Mouse (Mus musculus) lung, postnatal 10 days (tissue): ENCODE measurements around the gene Oas3.
A peak's percentile ranks its signal among the peaks of the same experiment; 100 is the strongest.

Source experiments
- DNase-seq: peaks from one replicate; pipeline ENCODE4 v3.0.0; 2021

The Oas3 gene

DNA sequence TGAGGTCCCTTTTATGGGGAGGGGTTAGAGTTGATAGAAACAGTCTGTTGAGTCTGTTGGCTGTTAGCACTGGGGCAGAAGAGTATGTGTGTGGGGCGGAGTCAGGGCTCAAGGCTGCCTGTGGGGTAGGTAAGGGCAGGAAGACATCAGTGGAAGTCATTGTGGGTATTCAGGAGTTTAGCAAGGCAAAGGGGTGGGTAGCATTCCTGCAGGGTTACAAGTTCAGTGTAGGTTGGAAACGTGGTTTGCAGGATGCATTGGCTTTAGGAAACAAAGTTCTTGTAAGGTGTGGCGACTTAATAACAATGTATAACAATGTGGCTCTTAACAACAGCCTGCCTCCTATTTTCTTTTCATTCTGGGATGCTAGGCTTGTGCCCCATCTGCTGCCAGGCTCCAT lies 26.3 kb downstream of the Oas3 start:
- no peak for DNase-seq

DNA sequence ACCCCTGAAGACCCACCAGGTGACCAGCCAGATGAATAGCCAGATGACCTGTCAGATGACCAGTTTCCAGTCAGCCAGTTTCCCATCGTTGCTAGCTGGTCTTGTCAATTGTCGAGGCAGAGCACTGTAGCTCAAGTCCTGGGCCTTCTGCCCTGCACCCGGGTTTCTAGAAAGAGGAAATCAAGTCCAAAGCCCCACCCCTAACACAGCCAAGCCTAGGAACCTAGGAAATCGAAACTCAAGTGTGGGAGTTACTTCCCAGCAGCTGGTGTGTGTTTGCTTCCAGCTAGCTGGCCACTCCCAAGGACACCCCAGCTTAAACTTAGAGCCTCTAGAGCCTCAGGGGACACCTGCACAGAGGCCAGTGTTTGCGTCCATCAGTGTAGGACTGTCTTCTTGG lies 27.8 kb downstream of the Oas3 start, which contains the start of gene Oas2:
Gene Oas2, minus strand, starts transcription at position 166 of the 400 bp plus-strand sequence.
- DNase-seq: no peak

DNA sequence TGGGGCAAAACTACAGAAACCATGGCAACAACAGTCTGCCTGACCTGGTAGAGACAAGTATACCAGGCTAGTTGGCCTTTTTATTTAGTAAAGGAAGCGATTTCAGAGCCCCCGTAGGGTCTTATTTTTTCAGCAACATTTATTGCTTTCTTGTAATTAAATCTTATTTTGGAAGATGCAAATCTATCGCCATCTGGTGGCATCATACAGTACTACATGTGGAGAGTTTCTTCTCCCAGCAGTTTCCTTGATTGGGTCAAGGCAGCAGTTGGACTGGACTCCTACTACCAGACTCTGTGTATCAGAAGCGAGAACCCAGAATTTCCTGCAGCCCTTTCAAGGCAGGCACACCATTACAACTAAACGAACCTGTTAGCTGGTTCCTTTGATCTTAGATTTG lies 31.0 kb downstream of the Oas3 start:
- peak; percentile 72 for DNase-seq

DNA sequence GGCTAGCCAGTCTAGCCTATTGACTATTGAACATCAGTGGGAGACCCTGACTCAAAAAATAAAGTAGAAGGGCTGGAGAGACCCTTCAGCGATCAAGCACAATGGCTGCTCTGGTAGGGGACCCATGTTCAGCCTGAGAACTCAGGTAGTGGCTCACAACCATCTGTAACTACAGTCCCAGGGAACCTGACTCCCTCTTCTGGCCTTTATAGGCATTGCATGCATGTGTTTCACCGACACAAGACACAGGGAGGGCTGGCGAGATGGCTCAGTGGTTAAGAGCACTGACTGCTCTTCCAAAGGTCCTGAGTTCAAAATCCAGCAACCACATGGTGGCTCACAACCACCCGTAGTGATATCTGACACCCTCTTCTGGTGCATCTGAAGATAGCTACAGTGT lies 35.3 kb downstream of the Oas3 start:
- DNase-seq: peak; percentile 43

DNA sequence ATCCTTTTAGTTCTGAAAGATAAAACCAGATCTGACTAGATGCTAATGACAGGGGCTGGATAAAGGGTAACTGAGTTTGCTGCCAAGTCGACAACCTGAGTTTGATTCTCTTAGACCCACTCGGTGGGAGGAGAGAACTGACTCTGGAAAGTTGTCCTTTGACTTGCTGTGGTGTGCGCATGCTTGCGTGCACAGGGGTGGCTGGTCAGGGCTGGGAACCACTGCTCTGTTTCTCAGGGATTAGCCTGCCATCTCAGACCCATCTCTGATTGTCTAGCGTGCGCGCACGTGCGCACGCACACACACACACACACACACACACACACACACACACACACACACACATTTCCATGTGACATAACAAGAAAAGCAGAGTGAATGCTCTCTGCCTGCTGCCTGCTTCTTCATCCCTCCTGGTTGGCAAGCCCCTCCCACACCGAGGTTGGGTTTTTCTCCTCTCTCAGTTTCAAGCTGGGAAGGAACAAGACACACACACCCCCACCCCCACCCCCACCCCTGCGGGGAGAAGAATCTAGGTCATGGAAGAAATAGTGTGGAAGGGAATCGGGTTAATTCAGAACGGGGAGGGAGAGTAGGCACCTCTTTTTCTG lies 43.0 kb downstream of the Oas3 start:
- no peak for DNase-seq

DNA sequence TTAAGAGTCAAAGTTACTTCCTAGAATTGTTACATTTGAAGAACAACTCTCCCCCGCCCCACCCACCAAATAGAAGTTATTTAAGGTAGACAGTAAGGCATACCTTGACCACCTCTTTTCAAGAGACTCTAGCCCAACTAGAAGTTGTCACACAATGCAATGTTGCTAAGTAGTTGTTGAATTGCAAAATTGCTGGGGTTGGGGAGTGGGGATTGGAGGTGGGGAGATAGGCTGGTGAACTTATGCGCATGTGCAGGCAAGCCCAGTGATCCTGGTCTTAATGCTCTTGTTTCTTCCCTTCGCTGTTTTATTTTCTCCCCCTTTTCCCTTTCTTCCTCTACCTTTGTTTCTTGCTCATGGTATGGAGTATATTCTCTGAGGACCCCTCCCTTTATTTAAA lies 43.8 kb downstream of the Oas3 start:
- DNase-seq: no peak

DNA sequence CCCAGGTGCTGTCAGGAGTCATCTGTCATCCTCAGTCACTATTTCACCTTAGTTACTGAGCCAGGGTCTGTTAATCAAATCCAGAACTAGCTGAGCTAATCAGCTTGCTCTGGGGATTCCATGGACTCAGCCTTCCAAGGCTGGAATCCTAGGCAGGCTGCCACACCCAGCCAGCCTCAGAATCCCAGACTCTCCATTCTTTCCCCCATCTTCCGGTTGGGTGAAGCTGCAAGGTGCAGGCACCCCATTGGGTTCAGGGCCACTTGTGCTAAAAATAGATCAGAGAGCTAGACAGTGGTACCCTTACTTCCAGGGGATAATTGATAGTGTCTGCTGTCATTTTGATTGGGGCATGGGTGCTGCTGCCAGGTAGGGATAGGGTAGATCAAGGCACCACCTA lies 44.7 kb downstream of the Oas3 start:
- DNase-seq: no peak

DNA sequence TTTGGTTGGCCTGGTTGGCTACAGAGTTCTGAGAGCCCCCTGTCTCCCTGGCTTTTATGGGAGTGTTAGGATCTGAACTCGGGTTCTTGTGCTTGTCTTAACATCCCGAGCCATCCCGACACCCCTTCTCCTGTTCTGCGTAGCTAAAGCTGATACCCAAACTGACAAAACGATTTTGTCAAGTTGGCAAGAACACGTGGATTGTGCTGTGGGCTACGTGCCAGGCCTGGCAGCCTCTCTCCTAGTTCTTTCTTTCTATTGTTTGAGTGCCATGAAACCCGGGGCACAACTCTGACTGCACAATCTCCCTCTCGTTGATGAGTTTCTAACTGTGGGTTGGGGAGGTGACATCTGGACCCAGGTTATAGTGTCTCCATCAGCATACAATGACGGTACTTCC lies 48.1 kb downstream of the Oas3 start:
- no peak for DNase-seq

DNA sequence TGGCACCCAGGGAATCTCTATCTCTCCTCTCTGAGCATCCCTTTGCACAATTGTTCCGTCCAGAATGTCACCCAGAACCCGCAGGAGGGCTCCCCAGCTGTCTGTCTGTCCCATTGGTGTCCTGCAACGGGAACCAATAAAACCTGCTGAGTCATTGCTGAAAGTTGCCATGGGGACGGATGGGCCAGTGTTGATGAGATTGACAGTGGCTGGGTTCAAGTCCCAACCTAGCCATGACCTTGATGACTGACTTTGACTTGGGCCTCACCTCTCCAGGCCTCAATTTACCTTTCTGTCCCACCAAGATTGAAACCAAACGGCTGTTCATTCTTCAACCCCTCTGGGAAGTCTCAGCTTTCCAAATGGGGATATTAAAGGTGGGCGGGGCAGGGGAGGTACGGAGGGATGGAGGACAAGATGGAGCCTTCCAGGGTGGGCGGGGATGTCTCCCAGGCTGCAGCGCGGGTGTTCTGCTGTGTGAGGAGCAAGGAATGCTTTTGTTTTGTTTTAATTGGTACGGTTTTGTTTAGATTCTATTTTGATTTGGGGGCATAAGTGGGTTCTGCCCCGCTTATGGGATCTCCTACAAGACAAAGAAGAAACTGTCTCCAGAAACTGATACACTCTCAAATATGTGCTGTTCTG lies 51.5 kb downstream of the Oas3 start:
- DNase-seq: no peak

DNA sequence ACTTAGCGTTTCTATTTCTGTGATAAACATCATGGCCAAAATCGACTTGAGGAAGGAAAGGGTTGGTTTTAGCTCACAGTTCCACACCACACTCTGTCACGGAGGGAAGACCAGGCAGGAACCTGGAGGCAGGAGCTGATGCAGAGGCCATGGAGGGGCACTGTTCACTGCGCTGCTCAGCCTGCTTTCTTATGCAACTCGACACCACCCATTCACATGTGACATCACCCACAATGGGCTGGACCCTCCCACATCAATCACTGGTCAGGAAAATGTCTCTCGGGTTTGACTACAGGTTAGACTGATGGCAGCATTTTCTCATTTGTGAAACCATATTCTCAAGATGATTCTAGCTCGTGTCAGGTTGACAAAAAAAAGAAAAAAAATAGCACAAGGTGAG lies 56.5 kb downstream of the Oas3 start:
- no peak for DNase-seq

DNA sequence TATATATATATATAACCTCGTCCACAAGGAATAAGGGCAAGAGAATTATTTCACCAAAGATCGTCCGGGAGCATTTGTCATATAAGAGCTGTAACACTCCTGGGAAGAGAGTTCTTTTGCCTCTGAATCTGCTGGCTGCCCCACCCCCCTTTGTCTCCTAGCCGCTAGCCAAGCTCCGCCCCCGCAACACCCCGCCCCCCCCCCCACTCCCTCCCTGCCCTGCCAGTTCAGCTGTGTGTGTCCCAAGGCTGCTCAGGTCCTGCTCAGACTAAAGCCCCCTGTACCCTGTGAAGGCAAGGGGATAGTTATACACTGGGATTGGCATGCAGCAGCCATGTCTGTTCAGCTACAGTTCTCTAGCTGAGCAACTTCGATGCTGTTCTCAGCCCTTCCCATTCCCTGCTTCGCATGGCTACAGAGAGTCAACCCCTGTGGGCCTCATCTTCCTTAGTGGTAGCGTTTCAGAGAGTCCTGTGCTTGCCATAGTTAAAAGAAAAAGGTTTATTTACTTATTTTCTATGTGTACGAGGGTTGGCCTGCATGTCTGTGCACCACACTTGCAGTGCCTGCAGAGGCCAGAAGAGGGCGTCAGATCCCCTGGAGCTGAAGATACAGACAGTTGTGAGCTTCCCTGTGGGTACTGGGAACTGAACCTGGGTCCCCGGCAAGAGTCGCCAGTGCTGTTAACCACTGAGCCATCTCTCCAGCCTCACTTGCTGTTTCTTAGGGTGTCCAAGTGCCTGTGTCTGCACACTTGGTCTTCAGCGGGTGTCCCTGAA lies 58.7 kb downstream of the Oas3 start:
- no peak for DNase-seq

DNA sequence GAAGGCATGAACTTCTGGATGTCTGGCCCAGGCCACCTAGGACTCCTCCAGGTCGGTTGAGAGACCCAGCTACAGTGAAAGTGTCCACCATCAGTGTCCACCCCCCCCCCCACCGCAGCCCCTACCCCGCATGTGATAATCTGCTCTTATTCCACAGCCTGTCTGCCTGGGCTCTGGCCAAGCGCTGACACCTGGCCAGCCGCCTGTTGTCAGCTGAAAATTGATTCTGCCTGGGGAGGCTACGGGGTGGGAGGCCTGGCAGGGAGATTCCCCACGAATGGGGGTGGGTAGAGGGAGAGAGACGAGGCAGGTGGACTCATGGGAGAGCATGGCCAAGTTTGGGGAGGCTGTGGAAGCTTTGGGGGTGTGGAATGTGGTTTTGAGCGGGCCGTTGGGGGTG lies 60.3 kb downstream of the Oas3 start:
- DNase-seq: no peak

DNA sequence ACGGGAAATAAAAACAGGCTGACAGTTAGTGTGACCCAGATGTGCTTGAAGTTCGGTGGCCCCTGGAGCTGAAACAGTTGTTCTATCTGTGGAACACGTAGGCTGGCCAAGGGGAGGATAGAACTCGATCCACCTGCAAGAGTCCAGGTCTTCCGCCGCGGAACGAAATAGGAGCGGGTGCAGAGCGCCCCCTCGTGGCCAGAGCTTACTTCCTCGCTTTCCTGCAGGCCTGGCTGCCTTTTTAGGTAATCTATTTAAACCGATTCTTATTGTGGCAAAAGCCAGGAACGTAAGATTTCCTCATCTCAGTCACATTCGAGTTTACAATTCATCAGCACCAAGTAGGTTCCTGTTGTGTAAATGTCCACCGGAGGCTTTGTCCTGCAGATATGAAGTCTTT lies 63.1 kb downstream of the Oas3 start:
- peak; percentile 63 for DNase-seq

DNA sequence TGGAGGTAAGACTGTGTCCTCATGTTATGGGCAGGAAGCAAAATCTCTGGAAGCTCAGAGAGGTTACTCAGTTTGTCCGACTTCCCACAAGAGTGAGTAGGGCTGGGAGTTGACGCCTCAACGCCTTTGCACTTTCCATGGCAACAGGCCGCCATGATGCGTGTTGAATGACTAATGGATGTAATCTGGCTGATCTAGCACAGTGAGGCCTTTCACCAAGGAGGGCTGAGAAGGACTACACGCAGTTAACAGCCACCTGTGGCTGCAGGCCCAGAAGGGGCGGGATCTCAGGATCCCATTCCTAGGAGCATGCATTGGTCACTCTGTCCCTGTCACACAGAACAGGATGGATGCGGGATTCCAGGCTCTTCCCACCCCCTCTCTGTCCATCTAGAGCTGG lies 64.7 kb downstream of the Oas3 start:
- no peak for DNase-seq

DNA sequence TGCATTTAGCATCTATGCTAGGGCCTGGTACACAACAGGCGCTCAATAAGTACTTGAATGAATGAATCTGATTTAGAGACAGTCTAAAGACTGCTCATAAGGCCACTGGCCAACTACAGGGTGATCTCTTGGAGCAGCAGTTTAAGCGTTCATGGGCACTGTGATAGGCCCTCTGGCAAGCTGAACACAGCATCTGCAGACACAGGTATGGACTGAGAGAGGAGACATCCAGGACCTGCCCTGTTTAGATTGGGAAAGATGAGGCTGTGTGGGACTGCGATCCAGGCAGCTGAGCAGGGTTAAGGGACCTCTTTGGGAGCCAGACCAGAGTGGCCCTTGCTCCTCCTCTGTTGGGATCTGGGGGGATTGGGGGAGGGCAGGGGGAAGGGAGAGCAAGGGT lies 65.6 kb downstream of the Oas3 start, which contains the start of gene Dtx1:
Gene Dtx1, minus strand, starts transcription at position 101 of the 400 bp plus-strand sequence.
- no peak for DNase-seq

DNA sequence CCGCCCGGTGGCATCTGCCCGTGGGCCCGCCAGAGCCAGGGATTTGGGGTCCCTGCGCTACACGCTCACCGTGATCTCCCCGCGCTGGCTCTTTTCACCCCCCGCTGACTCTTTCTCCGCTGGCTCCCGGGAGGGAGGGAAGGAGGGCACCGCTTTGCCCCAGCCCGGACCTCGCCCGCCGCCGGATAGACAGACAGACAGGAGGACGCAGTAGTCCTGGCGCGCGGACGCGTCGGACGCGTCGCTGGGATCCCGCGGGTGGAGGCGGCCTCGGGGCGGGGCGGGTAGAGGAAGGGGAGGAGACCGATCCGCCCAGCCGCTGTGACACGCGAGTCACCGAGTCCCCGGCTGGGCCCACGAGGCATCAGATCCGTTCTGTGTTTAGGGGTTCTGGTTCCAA lies 66.0 kb downstream of the Oas3 start:
- peak; percentile 51 for DNase-seq

DNA sequence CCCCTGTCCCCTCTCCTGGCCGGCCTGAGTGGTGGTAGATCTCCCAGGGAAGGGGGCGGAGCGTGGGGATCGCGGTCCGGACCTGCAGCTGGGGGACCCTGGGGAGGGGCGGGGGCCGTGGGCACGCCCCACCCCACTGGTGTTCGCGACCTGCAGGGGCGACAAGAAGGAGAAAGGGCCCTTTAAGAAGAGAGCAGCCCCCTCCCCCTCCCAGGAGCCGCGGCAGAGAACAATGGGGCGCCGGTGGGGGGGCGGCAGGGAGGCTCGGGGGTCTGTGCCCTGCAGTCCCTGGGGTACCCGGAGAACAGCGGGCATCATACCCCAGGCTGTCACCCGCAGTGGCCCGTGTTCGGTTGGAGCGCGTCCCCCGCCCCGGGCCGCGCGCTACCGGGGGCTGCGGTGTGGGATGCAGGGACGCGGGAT lies 66.6 kb downstream of the Oas3 start:
- DNase-seq: no peak

DNA sequence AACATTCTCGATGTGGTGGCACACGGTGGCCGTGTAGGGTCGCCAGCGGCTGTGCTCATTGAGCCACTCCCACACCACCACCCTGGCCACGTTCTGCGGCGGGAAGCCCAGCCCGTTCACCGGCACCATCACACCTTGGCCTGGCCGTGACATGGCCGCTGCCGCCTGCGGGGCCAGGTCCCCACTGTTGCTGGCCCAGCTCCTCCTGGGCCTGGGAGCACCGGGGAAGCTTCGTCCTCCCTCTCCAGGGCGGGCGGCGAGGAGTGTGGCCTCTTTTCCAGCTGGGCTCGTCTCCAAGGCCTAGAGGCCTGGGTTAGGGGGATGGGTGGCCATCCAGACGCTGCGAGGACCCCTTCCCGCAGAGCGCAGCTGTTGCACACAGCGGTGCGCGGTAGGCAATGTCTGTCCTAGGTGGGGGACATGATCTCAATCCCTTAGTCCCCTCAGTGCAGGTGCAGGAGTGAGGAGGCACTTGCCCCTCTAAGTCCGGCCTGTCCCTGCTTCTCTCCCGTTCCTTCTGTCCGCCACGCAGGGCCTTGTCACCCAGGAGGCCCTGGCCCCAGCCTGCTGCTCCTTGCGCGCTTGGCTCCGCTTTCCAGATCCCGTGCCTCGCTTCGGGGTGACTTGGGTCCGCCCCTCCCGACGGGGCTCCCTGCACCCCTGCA lies 67.2 kb downstream of the Oas3 start:
- DNase-seq: peak; percentile 27

DNA sequence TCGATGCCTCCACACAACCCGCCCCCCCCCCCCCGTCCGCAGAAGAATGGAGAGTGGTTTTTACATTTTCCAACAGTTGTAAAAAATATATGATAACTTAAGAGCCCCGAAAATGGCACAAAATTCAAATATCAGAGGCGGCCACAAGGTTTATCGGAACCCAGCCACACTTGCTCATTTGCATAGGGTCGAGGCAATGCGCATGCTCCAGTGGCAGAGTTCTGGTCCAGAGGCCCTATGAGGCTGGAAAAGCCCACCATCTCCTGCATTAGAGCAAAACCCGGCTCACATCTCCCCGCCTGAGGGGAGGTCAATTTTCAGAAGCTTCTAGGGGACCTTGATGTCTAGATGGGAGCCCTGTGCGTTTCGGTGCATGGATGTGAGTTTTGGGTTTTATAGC lies 70.5 kb downstream of the Oas3 start:
- DNase-seq: no peak

DNA sequence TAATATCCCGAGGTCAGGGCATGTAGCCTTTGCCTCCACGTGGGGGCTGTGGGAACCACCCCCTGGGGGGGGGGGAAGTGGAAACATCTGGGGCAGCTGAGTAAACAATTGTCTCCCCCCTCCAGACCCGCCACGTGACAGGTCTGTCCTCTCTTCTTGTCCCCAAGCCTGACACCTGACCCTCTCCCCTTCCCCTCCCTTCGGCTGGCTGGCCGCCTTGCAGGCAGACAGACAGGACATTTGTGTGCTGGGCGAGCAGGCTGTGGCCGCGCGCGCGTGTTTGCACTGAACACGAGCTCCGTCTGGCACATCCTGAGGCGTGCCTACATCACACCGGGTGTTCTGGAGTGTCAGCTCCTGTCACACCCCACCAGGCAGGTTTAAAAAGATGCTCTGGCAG lies 70.9 kb downstream of the Oas3 start:
- peak; percentile 33 for DNase-seq

DNA sequence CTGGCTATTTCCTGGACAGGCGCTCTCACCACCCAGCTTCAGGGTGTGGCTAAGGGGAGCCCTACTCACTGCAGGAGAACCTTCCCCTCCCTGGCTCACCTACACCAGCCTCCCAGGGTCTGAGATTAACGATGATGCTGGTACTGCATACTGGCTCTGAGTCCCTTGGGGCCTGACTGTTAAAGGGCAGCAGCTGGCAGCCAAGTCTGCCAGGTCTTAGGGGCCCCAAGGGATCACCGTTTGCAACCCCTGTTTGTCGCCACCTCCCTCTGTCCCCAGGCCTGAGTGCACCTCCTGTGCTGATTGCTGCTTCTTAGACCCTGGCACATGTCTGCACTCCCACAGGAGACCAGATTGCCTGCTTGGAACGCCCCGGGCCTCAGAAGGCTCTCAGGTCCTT lies 73.0 kb downstream of the Oas3 start:
- no peak for DNase-seq

DNA sequence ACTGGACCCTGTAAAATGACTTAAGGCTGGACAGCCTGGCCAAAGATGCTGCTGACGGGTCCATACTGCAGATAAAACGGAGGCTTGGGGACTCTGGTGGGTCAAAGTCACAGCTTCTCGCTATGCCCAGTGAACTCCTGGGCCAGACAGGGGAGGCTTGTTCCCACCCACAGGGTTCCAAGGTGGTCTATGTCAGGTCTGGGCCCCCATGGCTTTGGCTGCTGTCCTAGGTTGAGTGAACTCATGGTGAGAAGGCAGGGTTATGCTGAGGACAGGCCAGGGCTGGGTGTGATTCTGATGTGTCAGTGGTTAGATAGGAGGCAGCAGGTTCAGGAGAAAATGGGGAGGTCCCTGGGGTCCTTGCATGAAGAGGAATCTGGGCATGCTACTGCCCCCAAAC lies 73.8 kb downstream of the Oas3 start:
- no peak for DNase-seq
